Mouse (Mus musculus): Measurements from ENCODE around the gene Gm17428. TPM values are rescaled to one million over a fixed set of nuclear protein-coding genes. Genes with fewer than 3 reads are reported as not detected.
A peak's percentile ranks its signal among the peaks of the same experiment; 100 is the strongest.

Gene Gm17428
- polyA plus RNA-seq (2016; fragmentation: Nextera tagmentation; extraction: Ambion mirVana) = not detected in 2 replicates

- Histone ChIP-seq H3K4me1 (peaks cover 10% of the 10 kb centered on the region), H3K9me3 (no peaks in the 10 kb centered on the region), H3K9ac (replicated peaks) (no peak within 1 kb of the TSS), H3K27ac (replicated peaks) (no peak within 1 kb of the TSS), H3K27me3 (0 out of 2 replicates have a peak, but pooled peaks cover 4% of the 10 kb centered on the region), H3K36me3 (no peaks in the 10 kb centered on the region), H3K4me3 (no peak within 1 kb of the TSS), H3K4me2 (replicated peaks) (no peak within 1 kb of the TSS)
- 59% methylated on average over 1 of the region's 1 CpGs for WGBS
- no peak for ATAC-seq (ENCODE audit: low FRiP score, low read depth)
Measured at GRCm38 (mm10) chr14:54976633-54977032, at the start of gene Gm17428. Gene Gm17428, plus strand, starts transcription at chr14:54976933.

DNA sequence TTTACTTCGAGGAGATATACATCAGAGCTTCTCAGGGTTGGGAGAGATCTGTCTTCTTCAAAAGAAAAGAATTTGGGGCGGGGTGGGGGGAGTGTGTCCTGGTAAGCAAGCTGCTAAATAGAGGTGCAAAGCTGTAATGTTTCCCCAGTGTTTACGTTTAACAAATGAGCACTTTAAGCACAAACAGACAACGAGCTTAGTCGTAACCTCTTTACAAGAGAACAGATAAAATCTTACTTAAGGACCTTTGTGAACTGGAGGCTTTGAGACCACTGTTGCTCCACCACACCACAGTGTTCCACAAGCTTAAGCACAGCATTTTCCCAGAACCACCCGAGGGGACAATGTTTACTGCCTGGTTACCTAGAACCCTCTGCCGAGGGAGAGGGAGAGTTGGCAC, 49.4 kb upstream of the Gm17428 start:
- peaks cover 1% of the 10 kb centered on the region; the same call in 1 of the 2 replicates for H3K36me3 ChIP-seq
- H3K9me3 ChIP-seq = peaks cover 2% of the 10 kb centered on the region; the same call in 1 of the 2 replicates
- H3K4me3 ChIP-seq = peak overlapping the region; percentile 53
- peaks cover 46% of the 10 kb centered on the region for H3K4me1 ChIP-seq
- WGBS = 11% methylated on average over 7 of the region's 7 CpGs
- H3K27me3 ChIP-seq = peaks cover 11% of the 10 kb centered on the region; the same call in 1 of the 2 replicates
- H3K27ac ChIP-seq (replicated peaks) = peak overlapping the region; percentile 98
- no peak for ATAC-seq (ENCODE audit: low FRiP score, low read depth)
- peak overlapping the region; percentile 78 for H3K9ac ChIP-seq (replicated peaks)
- H3K4me2 ChIP-seq (replicated peaks) = peak overlapping the region; percentile 89

- Histone ChIP-seq H3K4me2 (replicated peaks) (no peak overlapping the region), H3K9me3 (no peaks in the 10 kb centered on the region), H3K27me3 (peaks cover 11% of the 10 kb centered on the region; the same call in 1 of the 2 replicates), H3K9ac (replicated peaks) (no peak overlapping the region), H3K4me1 (peaks cover 39% of the 10 kb centered on the region), H3K36me3 (no peaks in the 10 kb centered on the region), H3K27ac (replicated peaks) (no peak overlapping the region), H3K4me3 (no peak overlapping the region)
- 79% methylated on average over 5 of the region's 5 CpGs for WGBS
- no peak for ATAC-seq (ENCODE audit: low FRiP score, low read depth)
Measured at GRCm38 (mm10) chr14:54929801-54930200, 46.9 kb upstream of the Gm17428 start.

- no peaks in the 10 kb centered on the region for H3K9me3 ChIP-seq
- H3K9ac ChIP-seq (replicated peaks) = no peak overlapping the region
- no peak overlapping the region for H3K27ac ChIP-seq (replicated peaks)
- ATAC-seq (ENCODE audit: low FRiP score, low read depth) = no peak
- peaks cover 11% of the 10 kb centered on the region; the same call in 1 of the 2 replicates for H3K27me3 ChIP-seq
- H3K4me3 ChIP-seq = no peak overlapping the region
- WGBS = 31% methylated on average over 2 of the region's 2 CpGs
- H3K4me1 ChIP-seq = peaks cover 33% of the 10 kb centered on the region
- H3K4me2 ChIP-seq (replicated peaks) = no peak overlapping the region
- no peaks in the 10 kb centered on the region for H3K36me3 ChIP-seq
Measured at GRCm38 (mm10) chr14:54930431-54930830, 46.3 kb upstream of the Gm17428 start.

DNA sequence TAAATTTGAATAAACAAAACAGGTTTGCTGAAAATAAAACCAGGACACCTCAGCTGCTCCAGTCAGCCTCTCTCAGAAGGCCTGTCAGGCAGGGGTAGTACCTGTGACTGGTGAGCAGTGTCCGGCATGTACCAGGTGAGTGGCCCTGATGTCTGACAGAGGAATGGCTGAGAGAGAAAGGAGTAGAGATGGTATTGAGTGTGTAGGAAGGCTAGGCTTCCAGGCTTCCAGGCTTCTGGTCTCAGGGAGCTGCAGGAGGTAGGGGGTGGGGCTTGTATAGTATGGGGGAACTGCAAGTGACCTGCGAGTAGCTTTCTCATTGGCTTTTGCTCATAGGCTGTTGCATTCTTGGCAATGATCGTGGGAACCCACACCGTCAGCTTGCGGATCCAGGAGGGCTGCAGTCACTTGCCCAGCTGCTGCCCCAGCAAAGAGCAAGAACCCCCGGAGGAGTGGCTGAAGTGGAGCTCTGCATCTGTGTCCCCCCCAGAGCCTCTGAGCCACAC, 44.0 kb upstream of the Gm17428 start, which contains the start of gene Il25:
TSS of gene Il25 (plus strand) at position 51 of the 506 bp plus-strand sequence.
- peaks cover 11% of the 10 kb centered on the region; the same call in 1 of the 2 replicates for H3K27me3 ChIP-seq
- H3K9ac ChIP-seq (replicated peaks) = no peak within 1 kb of the TSS
- H3K9me3 ChIP-seq = no peaks in the 10 kb centered on the region
- no peak for ATAC-seq (ENCODE audit: low FRiP score, low read depth)
- 38% methylated on average over 6 of the region's 6 CpGs for WGBS
- no peak within 1 kb of the TSS for H3K4me2 ChIP-seq (replicated peaks)
- H3K4me1 ChIP-seq = peaks cover 23% of the 10 kb centered on the region
- H3K36me3 ChIP-seq = no peaks in the 10 kb centered on the region
- H3K27ac ChIP-seq (replicated peaks) = no peak within 1 kb of the TSS
- H3K4me3 ChIP-seq = no peak within 1 kb of the TSS

DNA sequence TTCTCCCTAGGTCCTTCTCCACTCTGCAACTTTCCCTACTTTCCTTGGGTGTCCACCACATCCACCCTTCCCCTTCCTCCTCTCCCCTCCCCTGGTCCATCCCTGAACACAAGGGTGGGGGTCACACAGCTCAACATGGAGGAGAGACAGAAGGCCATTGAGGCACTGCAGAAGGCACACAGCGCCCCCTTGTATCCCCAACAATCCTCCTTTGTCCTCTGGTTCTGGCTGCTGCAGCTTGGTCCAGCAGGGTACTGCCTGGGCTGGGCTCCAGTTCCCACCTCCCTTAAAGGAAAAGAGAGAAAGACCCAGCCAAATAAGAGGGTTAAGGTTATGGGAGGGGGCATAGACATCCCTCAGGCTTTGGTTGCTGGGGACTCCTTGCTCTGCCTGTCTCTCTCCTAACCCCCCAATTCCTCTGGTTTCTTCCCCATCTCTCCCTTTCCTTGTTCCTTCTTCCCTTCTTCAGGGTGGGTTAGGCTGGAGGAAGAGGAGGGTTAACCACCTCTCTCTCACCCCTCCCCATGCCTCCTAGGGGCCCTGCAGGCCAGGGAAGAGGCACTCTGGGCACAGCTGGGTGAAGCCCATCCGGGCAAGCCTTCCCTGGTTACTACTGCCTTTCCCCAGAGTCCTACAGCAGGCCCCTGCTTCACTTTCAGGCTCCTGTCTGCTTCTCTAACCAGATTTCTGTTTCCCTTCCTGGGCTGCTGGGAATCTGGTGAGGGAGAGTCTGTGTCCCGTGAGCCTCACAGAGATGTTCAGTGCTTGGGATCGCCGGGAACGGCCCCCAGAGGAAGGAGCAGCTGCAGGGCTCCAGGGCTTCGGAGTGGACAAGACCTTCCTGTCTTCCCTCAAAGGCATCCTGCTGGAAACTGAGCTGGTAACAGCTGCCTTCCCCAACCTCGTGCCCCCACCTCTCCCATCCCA, 40.6 kb upstream of the Gm17428 start, which contains the start of gene Cmtm5:
TSS of gene Cmtm5 (plus strand) at position 358 of the 927 bp plus-strand sequence.
- Histone ChIP-seq H3K27me3 (no peaks in the 10 kb centered on the region), H3K4me2 (replicated peaks) (no peak within 1 kb of the TSS), H3K9ac (replicated peaks) (peak within 1 kb of the TSS; percentile 31), H3K4me1 (peaks cover 20% of the 10 kb centered on the region), H3K9me3 (no peaks in the 10 kb centered on the region), H3K27ac (replicated peaks) (no peak within 1 kb of the TSS; the same call in 1 of the 2 replicates), H3K36me3 (no peaks in the 10 kb centered on the region), H3K4me3 (no peak within 1 kb of the TSS)
- no peak for ATAC-seq (ENCODE audit: low FRiP score, low read depth)
- WGBS = 48% methylated on average over 8 of the region's 8 CpGs

GRCm38 (mm10) chr14:54936831-54937160, 39.9 kb upstream of the Gm17428 start:
- no peak overlapping the region; the same call in 1 of the 2 replicates for H3K27ac ChIP-seq (replicated peaks)
- H3K4me3 ChIP-seq = no peak overlapping the region
- H3K36me3 ChIP-seq = no peaks in the 10 kb centered on the region
- H3K4me1 ChIP-seq = peaks cover 15% of the 10 kb centered on the region
- no peak for ATAC-seq (ENCODE audit: low FRiP score, low read depth)
- no peak overlapping the region for H3K4me2 ChIP-seq (replicated peaks)
- peak overlapping the region; percentile 31; the same call in 1 of the 2 replicates for H3K9ac ChIP-seq (replicated peaks)
- 73% methylated on average over 6 of the region's 6 CpGs for WGBS
- no peaks in the 10 kb centered on the region for H3K27me3 ChIP-seq
- no peaks in the 10 kb centered on the region for H3K9me3 ChIP-seq

- Histone ChIP-seq H3K36me3 (no peaks in the 10 kb centered on the region), H3K27ac (replicated peaks) (no peak overlapping the region; the same call in 1 of the 2 replicates), H3K4me2 (replicated peaks) (no peak overlapping the region), H3K9ac (replicated peaks) (no peak overlapping the region), H3K27me3 (no peaks in the 10 kb centered on the region), H3K9me3 (no peaks in the 10 kb centered on the region), H3K4me1 (peaks cover 15% of the 10 kb centered on the region), H3K4me3 (no peak overlapping the region)
- no peak for ATAC-seq (ENCODE audit: low FRiP score, low read depth)
- WGBS = 92% methylated on average over 16 of the region's 16 CpGs
Measured at GRCm38 (mm10) chr14:54937361-54938182, 39.2 kb upstream of the Gm17428 start.

- Histone ChIP-seq H3K36me3 (no peaks in the 10 kb centered on the region), H3K9me3 (no peaks in the 10 kb centered on the region), H3K4me2 (replicated peaks) (no peak overlapping the region), H3K27me3 (no peaks in the 10 kb centered on the region), H3K4me1 (peaks cover 10% of the 10 kb centered on the region), H3K9ac (replicated peaks) (no peak overlapping the region), H3K27ac (replicated peaks) (no peak overlapping the region), H3K4me3 (no peak overlapping the region)
- WGBS = 79% methylated on average over 15 of the region's 15 CpGs
- no peak for ATAC-seq (ENCODE audit: low FRiP score, low read depth)
Measured at GRCm38 (mm10) chr14:54938431-54939219, 38.1 kb upstream of the Gm17428 start.

GRCm38 (mm10) chr14:54939434-54940175, 37.1 kb upstream of the Gm17428 start:
- peak; percentile 41; the same call in 1 of the 2 replicates for ATAC-seq (ENCODE audit: low FRiP score, low read depth)
- 54% methylated on average over 12 of the region's 12 CpGs for WGBS
- H3K27ac ChIP-seq (replicated peaks) = no peak overlapping the region
- H3K4me2 ChIP-seq (replicated peaks) = no peak overlapping the region
- no peaks in the 10 kb centered on the region for H3K9me3 ChIP-seq
- peaks cover 10% of the 10 kb centered on the region for H3K4me1 ChIP-seq
- H3K27me3 ChIP-seq = no peaks in the 10 kb centered on the region
- no peak overlapping the region for H3K9ac ChIP-seq (replicated peaks)
- no peaks in the 10 kb centered on the region for H3K36me3 ChIP-seq
- H3K4me3 ChIP-seq = no peak overlapping the region
